Mouse (Mus musculus) left cerebral cortex, adult 2 months (tissue): ENCODE measurements around the gene Cdh9. TPM values are rescaled to one million over a fixed set of nuclear protein-coding genes. Genes with fewer than 3 reads are reported as not detected.

Experiments
- DNase-seq, 2 experiments: peaks; one replicate each; pipeline ENCODE4 v3.0.0; 2021 to 2022; ENCODE audit warnings: low spot score in 2 of 2, mixed read lengths in 1 of 2; ENCODE audit errors: extremely low spot score in 1 of 2
- H3K27ac ChIP-seq: fragments of 200-600 bp; 2 replicates; pipeline ENCODE4 v1.8.1; 2022
- H3K4me3 ChIP-seq: fragments of 200-600 bp; 2 replicates; pipeline ENCODE4 v1.8.1; 2022
- CTCF ChIP-seq: fragments of 200-600 bp; IDR thresholded peaks from 2 replicates; pipeline ENCODE4 v1.8.1; 2022; ENCODE audit warnings: antibody characterized with exemption, mild to moderate bottlenecking, moderate library complexity
- intact Hi-C: fragments of 180-260 bp; cut with DNase I; formaldehyde crosslinking; loops from one replicate; pipeline ENCODE4 v1.15.1; 2025
- total RNA-seq, 2 experiments: library from RNA; stranded (reverse); gene quantifications; 2 replicates each; pipeline ENCODE4 v1.2.3; 2021

The Cdh9 gene
- total RNA-seq, 2 experiments from 2014 or later = 14.3 to 16.0 TPM

- DNase-seq = no peak
- Histone ChIP-seq H3K4me3 (no peak overlapping the region), H3K27ac (no peak overlapping the region)
- no peak for TF ChIP-seq CTCF
- intact Hi-C loops = no loop called here
Observed at GRCm38 (mm10) chr15:16882542-16882941, 154.0 kb downstream of the Cdh9 start.

DNA sequence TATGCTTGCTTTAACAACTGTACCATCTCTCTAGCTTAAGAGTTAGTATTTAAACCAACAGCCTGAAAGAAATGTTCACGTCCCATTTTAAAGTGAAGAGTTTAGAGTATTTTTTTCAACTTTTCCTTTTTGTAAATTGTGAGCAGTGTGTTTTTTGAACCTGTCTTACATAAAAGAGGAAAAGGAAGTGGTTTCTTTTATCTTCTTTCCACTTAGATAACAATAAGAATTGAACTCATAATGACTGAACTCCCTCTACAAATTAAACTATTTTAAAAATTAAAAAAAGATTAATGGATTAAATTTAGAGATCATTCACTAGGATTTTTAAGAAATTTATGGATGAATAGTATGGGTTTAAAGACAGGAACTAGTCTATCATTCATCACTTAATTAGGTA, 168.1 kb downstream of the Cdh9 start:
- no peak for DNase-seq
- intact Hi-C loops = no loop called here
- no peak overlapping the region for H3K4me3 ChIP-seq
- TF ChIP-seq CTCF = no peak
- no peak overlapping the region for H3K27ac ChIP-seq
